Mouse (Mus musculus) C3H10T1/2 (cell line): ENCODE data around the gene Nudt7. TPM values are rescaled to one million over a fixed set of nuclear protein-coding genes. Genes with fewer than 3 reads are reported as not detected.

Source experiments
- polyA plus RNA-seq, 2 experiments: library from polyadenylated mRNA; unstranded; fragments of >200 nt; fragmentation: generic; extraction: Trizol; gene quantifications; one replicate each; pipeline ENCODE4 v1.2.1; 2012; ENCODE audit warnings: missing spikeins in 2 of 2

Gene Nudt7
- polyA plus RNA-seq = not detected

GRCm38 (mm10) chr8:114133510-114134362, at the start of gene Nudt7:
TSS of gene Nudt7 (plus strand) at chr8:114133557.

Other genes starting within 250 kb of the Nudt7 start
- not detected for gene Vat1l, start 72.1 kb downstream of the Nudt7 start, polyA plus RNA-seq